ENCODE assay signal across 10 mouse cellular contexts in the genomic region with DNA sequence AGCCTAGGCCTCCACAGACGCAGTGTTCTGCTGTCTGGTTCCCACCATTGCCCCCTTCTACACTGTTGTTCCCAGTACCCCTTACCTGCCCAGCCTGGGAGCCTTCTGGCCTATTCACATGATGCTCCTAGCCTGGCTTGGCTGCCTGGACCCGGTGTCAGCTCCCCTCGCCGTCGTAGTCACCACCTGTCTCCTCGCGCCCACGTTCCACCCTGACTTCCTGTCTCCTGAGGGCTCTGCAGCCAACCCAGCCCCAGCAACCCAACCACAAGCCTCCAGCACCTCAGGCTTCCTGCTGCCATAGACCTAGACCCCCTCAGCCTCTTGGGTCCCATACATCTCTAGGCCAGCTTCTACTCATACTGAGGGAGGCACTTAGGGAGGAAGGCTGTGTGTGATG. TPM values are rescaled to one million over a fixed set of nuclear protein-coding genes. Genes with fewer than 3 reads are reported as not detected.
DNase-seq lines count a peak whose midpoint lies in the region; ATAC-seq lines count a peak whose summit lies in the region.
"Had no signal": no experiment of that assay in that cellular context is flagged by ENCODE, and none has a peak within 500 bp of the region (broad histone marks: within the 10 kb centered on the region; RNA-seq: fewer than 3 reads in every experiment).

A gene (minus strand): TSS at position 212 of the 400 bp plus-strand sequence.

- H3K4me3 ChIP-seq in hindbrain, embryonic 14.5 days (replicated peaks; ENCODE audit: low read length), result no peak within 1 kb of the TSS
- H3K4me3 ChIP-seq in hindbrain, embryonic 11.5 days (ENCODE audit: low read depth, low read length), result no peak within 1 kb of the TSS
- H3K4me3 ChIP-seq: stomach, embryonic 15.5 days had no signal

- no peaks in the 10 kb centered on the region for H3K27me3 ChIP-seq in hindbrain, embryonic 14.5 days (ENCODE audit: control insufficient read depth, insufficient read depth, low read length)
- H3K27me3 ChIP-seq in hindbrain, embryonic 11.5 days (ENCODE audit: control insufficient read depth, insufficient read depth, low read length), result no peaks in the 10 kb centered on the region
- H3K27me3 ChIP-seq: stomach, embryonic 15.5 days had no signal

- no peak for DNase-seq in hindbrain, embryonic 14.5 days (ENCODE audit: low spot score)
- DNase-seq in hindbrain, embryonic 11.5 days (ENCODE audit: low spot score), result no peak
- DNase-seq in CD4-positive, CD25-positive, alpha-beta regulatory T cell, adult 2 months (ENCODE audit: low read depth, low spot score), result peak; percentile 89
- no peak for DNase-seq in cerebellum, adult 11 months
- DNase-seq in urinary bladder, adult 18-20 months (ENCODE audit: low spot score in 2 of 2), result no peak
- no peak for DNase-seq in adipocyte (ENCODE audit: low spot score)
- DNase-seq: cerebellum, adult 9-11 months had no signal

- H3K4me2 ChIP-seq in hindbrain, embryonic 14.5 days (replicated peaks), result no peak within 1 kb of the TSS
- no peak within 1 kb of the TSS for H3K4me2 ChIP-seq in hindbrain, embryonic 11.5 days (replicated peaks; ENCODE audit: low read depth, low read length)
- H3K4me2 ChIP-seq: stomach, embryonic 15.5 days had no signal

- H3K9ac ChIP-seq in hindbrain, embryonic 14.5 days, result no peak within 1 kb of the TSS
- no peak within 1 kb of the TSS for H3K9ac ChIP-seq in hindbrain, embryonic 11.5 days (ENCODE audit: low read depth, low read length)
- H3K9ac ChIP-seq: stomach, embryonic 15.5 days had no signal

- no peak within 1 kb of the TSS for H3K27ac ChIP-seq in hindbrain, embryonic 14.5 days
- H3K27ac ChIP-seq in hindbrain, embryonic 11.5 days (ENCODE audit: low read depth, low read length), result no peak within 1 kb of the TSS
- H3K27ac ChIP-seq: stomach, embryonic 15.5 days had no signal

- H3K4me1 ChIP-seq in hindbrain, embryonic 14.5 days (replicated peaks; ENCODE audit: control insufficient read depth, insufficient read depth, low read length), result no peaks in the 10 kb centered on the region
- H3K4me1 ChIP-seq in hindbrain, embryonic 11.5 days (replicated peaks; ENCODE audit: control insufficient read depth, insufficient read depth, low read length), result 0 out of 2 replicates have a peak, but pooled peaks cover 2% of the 10 kb centered on the region
- H3K4me1 ChIP-seq: stomach, embryonic 15.5 days had no signal

- no peaks in the 10 kb centered on the region for H3K36me3 ChIP-seq in hindbrain, embryonic 14.5 days (replicated peaks; ENCODE audit: control insufficient read depth, insufficient read depth)
- H3K36me3 ChIP-seq in hindbrain, embryonic 11.5 days (ENCODE audit: control insufficient read depth, insufficient read depth, low read length), result no peaks in the 10 kb centered on the region
- H3K36me3 ChIP-seq: stomach, embryonic 15.5 days had no signal

- ATAC-seq in hindbrain, embryonic 14.5 days (ENCODE audit: low FRiP score), result no peak
- ATAC-seq in hindbrain, embryonic 11.5 days (ENCODE audit: low FRiP score), result no peak
- 0 out of 2 replicates have a peak, but pooled peaks have one; percentile 23 for ATAC-seq in common myeloid progenitor, adult 5-6 weeks (replicated peaks; ENCODE audit: low read depth, poor library complexity, severe bottlenecking)
- ATAC-seq in monocyte, adult 5-6 weeks (replicated peaks; ENCODE audit: insufficient number of reproducible peaks, low FRiP score, low TSS enrichment, poor library complexity, severe bottlenecking), result no peak

- WGBS in hindbrain, embryonic 14.5 days, result 95% methylated on average over 8 of the region's 8 CpGs
- 94% methylated on average over 8 of the region's 8 CpGs for WGBS in hindbrain, embryonic 11.5 days

- H3K9me3 ChIP-seq in hindbrain, embryonic 14.5 days (ENCODE audit: control insufficient read depth, low read length), result no peaks in the 10 kb centered on the region
- H3K9me3 ChIP-seq in hindbrain, embryonic 11.5 days (ENCODE audit: control insufficient read depth, low read length), result no peaks in the 10 kb centered on the region
- H3K9me3 ChIP-seq: stomach, embryonic 15.5 days had no signal

RNA-seq across cellular contexts. Expression of the gene that starts here (rescaled TPM):
- 10.6 and 13.0 TPM in 2 replicates for polyA plus RNA-seq in hindbrain, embryonic 14.5 days (2014; fragmentation: Nextera tagmentation; extraction: Ambion mirVana)
- polyA plus RNA-seq in hindbrain, embryonic 11.5 days (2014; fragmentation: Nextera tagmentation; extraction: Ambion mirVana), result 5.6 and 5.8 TPM in 2 replicates
- total RNA-seq in common myeloid progenitor, adult 5-6 weeks (2017), result 8.1 and 17.5 TPM in 2 replicates
- total RNA-seq in monocyte, adult 5-6 weeks (2017), result 122 to 412 TPM (median 167 TPM) in 3 replicates
